Mouse (Mus musculus) embryonic facial prominence, embryonic 12.5 days (tissue): Measurements from ENCODE around the gene Rnft2. TPM values are rescaled to one million over a fixed set of nuclear protein-coding genes. Genes with fewer than 3 reads are reported as not detected.

Experiments used
- ATAC-seq: fragments of 200-750 bp; cut with Nextera tagmentation; 2 replicates; pipeline ENCODE4 v1.8.0; 2017; ENCODE audit not compliant: insufficient number of reproducible peaks, insufficient read depth, low FRiP score, low TSS enrichment
- H3K27ac ChIP-seq: fragments of 300-500 bp; sonication (generic); 2 replicates; pipeline ENCODE4 v1.5.1; 2016; ENCODE audit warnings: mild to moderate bottlenecking
- H3K27me3 ChIP-seq: fragments of 300-500 bp; sonication (generic); 2 replicates; pipeline ENCODE4 v1.6.1; 2016; ENCODE audit warnings: mild to moderate bottlenecking, moderate library complexity
- H3K36me3 ChIP-seq: fragments of 300-500 bp; sonication (generic); 2 replicates; pipeline ENCODE4 v1.6.1; 2016; ENCODE audit warnings: mild to moderate bottlenecking
- H3K4me1 ChIP-seq: fragments of 300-500 bp; sonication (generic); 2 replicates; pipeline ENCODE4 v1.6.1; 2016
- H3K4me2 ChIP-seq: fragments of 300-500 bp; sonication (generic); replicated peaks from 2 replicates; pipeline ENCODE4 v1.6.1; 2016; ENCODE audit warnings: mild to moderate bottlenecking, moderate library complexity
- H3K4me3 ChIP-seq: fragments of 300-500 bp; sonication (generic); 2 replicates; pipeline ENCODE4 v1.5.1; 2016; ENCODE audit warnings: mild to moderate bottlenecking
- H3K9ac ChIP-seq: fragments of 300-500 bp; sonication (generic); 2 replicates; pipeline ENCODE4 v1.6.1; 2016; ENCODE audit warnings: mild to moderate bottlenecking, moderate library complexity
- H3K9me3 ChIP-seq: fragments of 300-500 bp; sonication (generic); 2 replicates; pipeline ENCODE4 v1.6.1; 2016; ENCODE audit warnings: mild to moderate bottlenecking, moderate library complexity
- WGBS: fragments of 180-500 bp; shearing (Covaris S2); methylation state at CpG from one replicate; pipeline ENCODE4 v1.1.7; 2016; 5-methylcytosine and 5-hydroxymethylcytosine counted together
- polyA plus RNA-seq: library from polyadenylated mRNA; unstranded; fragments of >200 nt; fragmentation: Nextera tagmentation; extraction: Ambion mirVana; gene quantifications from 2 replicates; pipeline ENCODE4 v1.2.1, GENCODE M21; 2016

Rnft2 gene
- polyA plus RNA-seq, 1 experiment from 2014 or later, result 5.7 TPM

GRCm38 (mm10) chr5:118145999-118146679 lies 98.8 kb downstream of the Rnft2 start:
- peaks cover 23% of the 10 kb centered on the region for H3K36me3 ChIP-seq
- H3K27ac ChIP-seq, result 0 out of 2 replicates have a peak overlapping the region, but pooled peaks have one; percentile 27
- WGBS, result 75% methylated on average over 15 of the region's 15 CpGs

GRCm38 (mm10) chr5:118145458-118145857 lies 99.5 kb downstream of the Rnft2 start:
- Histone ChIP-seq H3K36me3 (peaks cover 28% of the 10 kb centered on the region), H3K9me3 (no peaks in the 10 kb centered on the region), H3K4me2 (no peak overlapping the region), H3K9ac (no peak overlapping the region), H3K27me3 (no peaks in the 10 kb centered on the region), H3K4me1 (peaks cover 17% of the 10 kb centered on the region), H3K4me3 (no peak overlapping the region), H3K27ac (0 out of 2 replicates have a peak overlapping the region, but pooled peaks have one; percentile 27)
- 91% methylated on average over 3 of the region's 3 CpGs for WGBS
- ATAC-seq, result no peak

More at GRCm38 (mm10) chr5:118145999-118146679, 98.8 kb downstream of the Rnft2 start:
- Histone ChIP-seq H3K4me2 (no peak overlapping the region), H3K9me3 (no peaks in the 10 kb centered on the region), H3K4me3 (no peak overlapping the region), H3K4me1 (peaks cover 17% of the 10 kb centered on the region), H3K9ac (no peak overlapping the region), H3K27me3 (no peaks in the 10 kb centered on the region)
- ATAC-seq, result no peak

- WGBS, result 83% methylated on average over 6 of the region's 6 CpGs
- peaks cover 17% of the 10 kb centered on the region for H3K4me1 ChIP-seq
- peaks cover 35% of the 10 kb centered on the region for H3K36me3 ChIP-seq
Measured at GRCm38 (mm10) chr5:118144770-118145169, 100.1 kb downstream of the Rnft2 start.

GRCm38 (mm10) chr5:118144327-118144726 lies 100.6 kb downstream of the Rnft2 start:
- Histone ChIP-seq H3K4me1 (peaks cover 17% of the 10 kb centered on the region), H3K9me3 (no peaks in the 10 kb centered on the region), H3K36me3 (peaks cover 38% of the 10 kb centered on the region), H3K9ac (no peak overlapping the region), H3K4me2 (no peak overlapping the region), H3K27ac (no peak overlapping the region), H3K27me3 (no peaks in the 10 kb centered on the region), H3K4me3 (no peak overlapping the region)
- no peak for ATAC-seq
- WGBS, result 84% methylated on average over 4 of the region's 4 CpGs

More at GRCm38 (mm10) chr5:118144770-118145169, 100.1 kb downstream of the Rnft2 start:
- no peak overlapping the region for H3K4me3 ChIP-seq
- H3K9me3 ChIP-seq, result no peaks in the 10 kb centered on the region
- H3K27ac ChIP-seq, result no peak overlapping the region
- no peaks in the 10 kb centered on the region for H3K27me3 ChIP-seq
- no peak for ATAC-seq
- H3K9ac ChIP-seq, result no peak overlapping the region
- no peak overlapping the region for H3K4me2 ChIP-seq

DNA sequence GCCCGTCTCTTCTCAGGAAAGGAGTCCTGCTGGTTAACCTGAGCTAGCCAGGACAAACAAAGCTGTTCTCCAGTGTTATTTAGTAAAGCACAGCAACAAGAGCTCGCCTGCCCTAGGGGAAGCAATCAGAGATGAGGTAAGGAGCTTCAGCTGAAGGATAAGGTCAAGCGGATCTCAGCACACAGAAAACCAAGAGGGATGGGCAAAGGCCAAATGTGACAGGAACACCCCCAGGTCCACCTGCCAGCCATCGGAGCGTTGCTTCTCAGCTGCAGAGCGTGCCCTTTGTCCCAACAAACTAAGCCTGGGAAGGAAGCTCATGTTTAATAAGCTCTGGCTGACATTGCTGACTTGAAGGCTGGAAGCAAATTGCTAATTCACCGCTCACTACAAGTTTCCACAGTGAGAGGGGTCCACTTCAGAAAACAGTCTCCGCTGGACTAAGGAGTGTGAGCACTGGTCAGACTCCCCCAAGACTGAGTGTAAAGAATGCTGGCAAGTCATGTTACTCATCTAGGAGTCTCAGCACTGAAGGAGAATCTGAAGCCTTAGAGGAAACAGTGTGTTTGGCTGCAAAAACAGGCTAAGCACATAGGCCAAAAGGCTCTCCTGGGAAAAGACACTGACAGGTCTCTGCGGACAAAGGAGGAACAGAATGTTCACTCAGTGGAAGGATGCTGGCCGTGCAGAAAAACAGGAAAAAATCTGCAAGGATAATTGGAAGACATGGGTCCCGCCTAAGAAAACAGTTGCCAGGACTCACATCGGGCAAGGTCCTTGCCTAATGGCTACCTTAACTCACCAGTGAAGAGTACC lies 101.5 kb downstream of the Rnft2 start:
- ATAC-seq, result no peak
- Histone ChIP-seq H3K36me3 (peaks cover 44% of the 10 kb centered on the region), H3K9me3 (no peaks in the 10 kb centered on the region), H3K27me3 (no peaks in the 10 kb centered on the region), H3K4me3 (no peak overlapping the region), H3K4me2 (no peak overlapping the region), H3K4me1 (peaks cover 17% of the 10 kb centered on the region), H3K27ac (no peak overlapping the region), H3K9ac (no peak overlapping the region)
- WGBS, result 78% methylated on average over 12 of the region's 12 CpGs

- no peaks in the 10 kb centered on the region for H3K27me3 ChIP-seq
- H3K4me2 ChIP-seq, result no peak overlapping the region
- H3K4me1 ChIP-seq, result peaks cover 17% of the 10 kb centered on the region
- peaks cover 50% of the 10 kb centered on the region for H3K36me3 ChIP-seq
- H3K27ac ChIP-seq, result no peak overlapping the region
- no peak overlapping the region for H3K4me3 ChIP-seq
- no peaks in the 10 kb centered on the region for H3K9me3 ChIP-seq
- 86% methylated on average over 8 of the region's 8 CpGs for WGBS
- no peak overlapping the region for H3K9ac ChIP-seq
- ATAC-seq, result no peak
Measured at GRCm38 (mm10) chr5:118142471-118142870, 102.4 kb downstream of the Rnft2 start.

Other genes with a start within 250 kb of the Rnft2 start
- 4.6 and 5.7 TPM in 2 replicates for gene Tesc, start 217.4 kb downstream of the Rnft2 start, polyA plus RNA-seq
- 44.5 and 45.0 TPM in 2 replicates for gene Fbxw8, start 89.7 kb downstream of the Rnft2 start, polyA plus RNA-seq
- gene Hrk, start 80.5 kb downstream of the Rnft2 start, polyA plus RNA-seq, result 0.45 and 0.85 TPM in 2 replicates
- gene 2410131K14Rik, start 111 bp upstream of the Rnft2 start, polyA plus RNA-seq, result 12.1 and 13.0 TPM in 2 replicates